Mouse (Mus musculus): ENCODE measurements at regions not wholly inside any gene's neighbourhood (a gene's known extent, or its start where the extent isn't known, plus 50 kb on each side); places are given as distances from the start of the nearest gene placed in this dataset.

DNA sequence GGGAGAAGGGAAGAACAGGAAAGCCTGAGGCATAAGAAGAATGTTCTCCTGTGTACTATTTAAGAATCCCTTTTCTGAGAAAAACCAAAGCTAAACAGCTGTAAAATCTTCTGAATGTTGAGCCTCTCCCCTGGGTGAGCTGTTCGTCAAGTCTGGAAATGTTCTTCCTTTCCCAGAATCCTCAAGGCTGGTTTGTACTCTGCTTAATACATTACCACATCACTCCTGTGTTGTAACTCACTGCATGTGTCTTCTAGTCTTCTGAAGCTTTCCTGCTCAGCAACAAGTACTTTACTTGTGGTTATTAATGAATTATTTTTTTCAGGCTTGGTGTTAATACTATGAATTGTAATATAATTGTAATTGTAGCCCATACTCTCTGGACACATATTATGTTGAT, 65.4 kb upstream of the Ghr start:
- Histone ChIP-seq H3K4me3 (no peak overlapping the region), H3K27ac (no peak overlapping the region)
- DNase-seq: no peak
- intact Hi-C loops (cut with DNase I): no loop called here
- no peak for TF ChIP-seq CTCF (IDR thresholded peaks at IDR 0.05)

DNA sequence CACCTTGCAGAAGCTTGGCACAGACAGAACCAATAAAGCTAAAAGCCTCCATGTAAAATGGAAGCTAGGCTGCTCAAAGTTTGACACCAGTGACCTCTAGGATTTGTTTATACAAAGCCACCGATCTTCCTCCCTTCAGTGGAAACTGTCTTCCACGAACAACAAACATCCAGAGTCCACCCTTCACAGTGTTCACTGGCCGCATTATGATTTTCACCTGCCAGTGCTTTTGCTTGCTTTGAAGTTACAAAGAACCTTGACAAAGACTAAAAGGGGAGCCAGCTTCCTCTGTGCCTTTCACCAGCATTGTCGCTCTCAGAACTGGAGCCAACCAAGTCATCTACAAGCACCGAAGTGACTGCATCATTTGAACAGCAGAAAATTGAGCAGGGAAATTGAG, 56.8 kb upstream of the Ghr start:
- Histone ChIP-seq H3K4me3 (no peak overlapping the region), H3K27ac (no peak overlapping the region)
- no peak for DNase-seq
- TF ChIP-seq CTCF (IDR thresholded peaks at IDR 0.05): no peak
- intact Hi-C loops (cut with DNase I): no loop called here
